11 mouse cellular contexts compared by ENCODE assay signal in the genomic region with DNA sequence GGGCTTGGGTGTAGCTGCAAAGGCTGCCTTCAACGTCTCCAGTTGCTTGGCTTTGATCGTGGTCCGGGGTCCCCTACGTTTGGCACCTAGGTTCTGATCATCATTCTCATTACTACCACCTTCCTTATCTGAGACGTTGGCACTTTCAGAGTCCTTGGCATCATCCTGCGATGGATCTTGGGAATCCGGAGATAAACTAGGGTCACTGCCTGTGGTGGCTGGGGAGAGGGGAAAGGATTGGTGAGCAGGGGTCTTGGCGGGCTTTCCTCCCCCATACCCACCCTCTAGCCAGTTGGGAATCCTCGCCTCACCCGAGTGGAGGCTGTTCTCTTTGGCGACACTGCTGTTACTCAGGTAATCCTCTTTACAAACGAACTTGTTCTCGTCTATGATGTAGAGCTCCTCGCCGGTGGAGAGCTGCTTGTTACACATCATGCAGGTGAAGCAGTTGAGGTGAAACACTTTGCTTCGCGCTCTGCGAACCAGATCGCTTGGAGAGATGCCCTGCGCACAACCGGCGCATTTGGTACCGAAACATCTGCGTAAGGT. TPM values are rescaled to one million over a fixed set of nuclear protein-coding genes. Genes with fewer than 3 reads are reported as not detected.
A peak's percentile ranks its signal among the peaks of the same experiment; 100 is the strongest.
DNase-seq lines count a peak whose midpoint lies in the region; ATAC-seq and TF ChIP-seq lines count a peak whose summit lies in the region.
"Had no signal": no experiment of that assay in that cellular context is flagged by ENCODE, and none has a peak within 500 bp of the region (broad histone marks: within the 10 kb centered on the region; RNA-seq: fewer than 3 reads in every experiment).

No protein-coding gene starts in this region.

- H3K4me3 ChIP-seq in testis, adult 2 months (ENCODE audit: control insufficient read depth, low read depth, low read length) = peak overlapping the region; percentile 2
- H3K4me3 ChIP-seq in kidney, postnatal 0 days (replicated peaks; ENCODE audit: low read depth, low read length) = peak overlapping the region; percentile 58
- no peak overlapping the region for H3K4me3 ChIP-seq in left cerebral cortex, adult 2 months

- H3K9ac ChIP-seq in kidney, postnatal 0 days (ENCODE audit: low read depth, low read length) = peak overlapping the region; percentile 72
- H3K9ac ChIP-seq: heart, embryonic 13.5 days had no signal

- intact Hi-C loops in left cerebral cortex, adult 2 months (cut with DNase I) = loop anchor here (5.0 kb wide), 1 partner anchor 1315 kb away; no protein-coding TSS in a partner anchor

- no peak for TF ChIP-seq POLR2A in testis, adult 2 months (IDR thresholded peaks at IDR 0.05; ENCODE audit: control insufficient read depth, low read depth, low read length)

- H3K9me3 ChIP-seq in kidney, postnatal 0 days (replicated peaks; ENCODE audit: low read length) = no peaks in the 10 kb centered on the region
- H3K9me3 ChIP-seq: heart, embryonic 13.5 days had no signal

- no peak overlapping the region for H3K27ac ChIP-seq in testis, adult 2 months (ENCODE audit: control insufficient read depth, insufficient read depth, low read depth, low read length)
- H3K27ac ChIP-seq in kidney, postnatal 0 days = no peak overlapping the region
- H3K27ac ChIP-seq in left cerebral cortex, adult 2 months = no peak overlapping the region
- H3K27ac ChIP-seq: heart, embryonic 13.5 days had no signal

- peaks cover 12% of the 10 kb centered on the region for H3K27me3 ChIP-seq in testis, adult 2 months (ENCODE audit: control insufficient read depth, insufficient read depth, low read length)
- peaks cover 55% of the 10 kb centered on the region for H3K27me3 ChIP-seq in kidney, postnatal 0 days (ENCODE audit: insufficient read depth, low read length)

- H3K4me2 ChIP-seq in kidney, postnatal 0 days (ENCODE audit: low read length) = peak overlapping the region; percentile 63

- WGBS in kidney, postnatal 0 days = 8% methylated on average over 24 of the region's 24 CpGs

- H3K4me1 ChIP-seq in testis, adult 2 months (ENCODE audit: control insufficient read depth, insufficient read depth, low read length) = peaks cover 25% of the 10 kb centered on the region
- H3K4me1 ChIP-seq in kidney, postnatal 0 days (replicated peaks; ENCODE audit: insufficient read depth, low read length) = 0 out of 2 replicates have a peak, but pooled peaks cover 3% of the 10 kb centered on the region

- no peak for TF ChIP-seq CTCF in testis, adult 2 months (IDR thresholded peaks at IDR 0.05; ENCODE audit: control insufficient read depth, insufficient read depth, insufficient replicate concordance, low read depth, low read length)
- TF ChIP-seq CTCF in kidney, postnatal 0 days (IDR thresholded peaks at IDR 0.05; ENCODE audit: low read depth) = no peak
- TF ChIP-seq CTCF in left cerebral cortex, adult 2 months (IDR thresholded peaks at IDR 0.05) = no peak

- ATAC-seq in kidney, postnatal 0 days (replicated peaks; ENCODE audit: low FRiP score, low read depth) = no peak

- peak; percentile 34 for DNase-seq in embryo, embryonic 10.5 days (ENCODE audit: low spot score)
- no peak for DNase-seq in embryo, embryonic 10 days (ENCODE audit: low spot score)
- DNase-seq in testis, postnatal 10 days (ENCODE audit: low spot score) = no peak
- DNase-seq in kidney, postnatal 0 days (ENCODE audit: low spot score) = no peak
- no peak for DNase-seq in right cerebral cortex, adult 2 months (ENCODE audit: low spot score in 2 of 2)
- no peak for DNase-seq in left cerebral cortex, adult 2 months (ENCODE audit: extremely low spot score in 1 of 2, low spot score in 2 of 2)
- no peak for DNase-seq in layer of hippocampus, postnatal 36 days

- no peaks in the 10 kb centered on the region for H3K36me3 ChIP-seq in testis, adult 2 months (ENCODE audit: control insufficient read depth, insufficient read depth, low read length)
- no peaks in the 10 kb centered on the region for H3K36me3 ChIP-seq in kidney, postnatal 0 days (ENCODE audit: insufficient read depth, low read length)
- H3K36me3 ChIP-seq: heart, embryonic 13.5 days had no signal

RNA-seq across cellular contexts. Expression of gene Lhx1, which starts 3.5 kb away (rescaled TPM):
- 3.9 and 5.8 TPM in 2 replicates for polyA plus RNA-seq in testis, adult 2 months (2012; rRNA removed)
- 25.3 and 28.9 TPM in 2 replicates for polyA plus RNA-seq in kidney, postnatal 0 days (2015; fragmentation: Nextera tagmentation; extraction: Ambion mirVana)
- under 1 TPM in 1 of 2 experiments, not detected in 1; 0.09 TPM for total RNA-seq in left cerebral cortex, adult 2 months (2021)
- total RNA-seq in layer of hippocampus, postnatal 36 days (2021) = under 1 TPM; 0.20 to 0.65 TPM
- total RNA-seq: left cerebral cortex, postnatal 36 days had no signal
- polyA plus RNA-seq: heart, embryonic 13.5 days; spleen, adult 2 months had no signal

RNA-seq across cellular contexts. Expression of gene Aatf, which starts 8.5 kb away (rescaled TPM):
- 16.6 and 16.8 TPM in 2 replicates for polyA plus RNA-seq in testis, adult 2 months (2012; rRNA removed)
- polyA plus RNA-seq in kidney, postnatal 0 days (2015; fragmentation: Nextera tagmentation; extraction: Ambion mirVana) = 40.7 and 45.0 TPM in 2 replicates
- 10 to 100 TPM; 21.4 to 23.2 TPM for total RNA-seq in left cerebral cortex, adult 2 months (2021)
- 10 to 100 TPM; 20.4 to 21.6 TPM for total RNA-seq in layer of hippocampus, postnatal 36 days (2021)
